Mouse (Mus musculus) right cerebral cortex, postnatal 4 days (tissue): ENCODE measurements at regions not wholly inside any gene's neighbourhood (a gene's known extent, or its start where the extent isn't known, plus 50 kb on each side); places are given as distances from the start of the nearest gene placed in this dataset.

Source experiments
- DNase-seq: peaks from one replicate; pipeline ENCODE4 v3.0.0-alpha.2; 2022

DNA sequence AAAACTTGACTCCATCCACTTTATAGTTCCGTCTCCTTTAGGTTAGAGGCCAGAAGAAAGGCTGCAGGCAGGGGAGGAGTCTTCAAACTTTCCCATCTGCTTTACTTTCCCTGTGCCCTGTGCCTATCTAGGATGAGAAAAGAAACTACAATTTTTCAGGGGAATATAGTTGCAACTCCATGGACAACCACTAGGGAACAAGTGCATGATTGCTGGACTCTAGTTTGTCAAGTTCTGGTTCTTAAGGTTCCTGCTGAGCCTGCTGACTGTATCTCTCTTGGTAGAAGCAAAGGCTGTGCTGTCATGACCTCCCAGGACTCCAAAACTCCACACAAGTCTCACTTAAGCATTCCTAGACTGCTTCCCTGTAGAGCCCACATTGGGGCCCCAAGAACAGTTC lies 157.0 kb upstream of the Kirrel3 start:
- no peak for DNase-seq

DNA sequence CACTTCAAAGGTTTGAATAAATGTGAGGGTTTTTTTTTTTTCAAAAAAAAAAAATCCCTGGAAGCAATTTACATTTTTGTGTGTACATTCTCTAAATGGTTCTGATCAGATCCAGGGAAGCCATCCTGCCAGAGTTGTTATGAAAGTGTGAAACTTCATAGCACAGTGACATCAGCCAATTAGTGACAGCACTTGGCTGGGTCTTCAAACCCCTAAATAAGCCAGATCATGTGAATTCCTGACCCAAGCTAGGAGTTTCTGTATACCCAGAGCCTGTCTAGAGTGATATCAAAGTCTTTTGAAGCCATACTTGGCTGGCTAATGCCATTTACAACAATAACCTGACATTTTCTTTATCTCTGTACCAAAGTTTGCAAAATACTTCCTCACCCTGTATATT lies 151.6 kb upstream of the Kirrel3 start:
- DNase-seq: no peak

DNA sequence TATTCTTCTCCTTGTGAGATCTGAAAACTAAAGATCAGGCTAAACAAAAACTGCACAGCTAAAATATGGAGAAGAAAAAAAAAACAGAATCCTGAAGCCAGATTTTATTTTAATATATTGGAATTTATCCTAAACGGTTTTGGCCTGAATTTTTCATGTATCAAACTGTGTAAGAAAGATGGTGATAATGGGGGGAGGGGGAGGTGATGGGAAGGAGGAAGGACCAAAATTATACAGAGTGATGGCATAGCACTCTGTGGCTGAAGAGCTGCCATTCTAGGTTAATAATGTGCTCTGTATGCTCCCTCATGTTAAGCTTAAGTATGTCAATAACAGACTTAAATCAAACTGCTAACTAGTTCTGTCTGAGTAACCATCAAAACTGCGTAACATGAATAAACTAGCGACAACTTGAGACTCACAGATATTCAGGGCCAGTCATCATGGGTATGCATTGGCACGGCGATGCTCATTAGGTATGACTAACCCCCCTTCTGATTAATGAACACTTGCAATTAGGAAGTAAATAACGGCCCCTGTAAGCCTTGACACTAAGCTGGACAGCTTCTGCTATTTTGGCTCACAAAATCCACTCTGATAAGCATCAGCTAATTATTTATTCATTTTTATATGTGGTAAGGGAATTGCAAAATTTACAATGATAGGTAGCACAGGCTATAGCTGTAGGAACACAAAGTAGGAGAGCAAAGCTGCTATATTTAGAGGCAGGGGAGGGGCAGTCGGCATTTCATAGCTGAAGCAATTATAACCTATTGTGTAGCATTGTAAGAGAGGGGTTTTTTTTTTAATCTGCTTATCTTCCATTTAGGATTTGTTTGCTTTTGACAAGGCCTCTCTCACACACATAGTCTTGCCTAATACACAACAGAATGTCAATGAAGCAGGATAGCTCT lies 150.9 kb upstream of the Kirrel3 start:
- DNase-seq: no peak

GRCm38 (mm10) chr9:34348442-34348841 lies 137.3 kb upstream of the Kirrel3 start:
- no peak for DNase-seq

DNA sequence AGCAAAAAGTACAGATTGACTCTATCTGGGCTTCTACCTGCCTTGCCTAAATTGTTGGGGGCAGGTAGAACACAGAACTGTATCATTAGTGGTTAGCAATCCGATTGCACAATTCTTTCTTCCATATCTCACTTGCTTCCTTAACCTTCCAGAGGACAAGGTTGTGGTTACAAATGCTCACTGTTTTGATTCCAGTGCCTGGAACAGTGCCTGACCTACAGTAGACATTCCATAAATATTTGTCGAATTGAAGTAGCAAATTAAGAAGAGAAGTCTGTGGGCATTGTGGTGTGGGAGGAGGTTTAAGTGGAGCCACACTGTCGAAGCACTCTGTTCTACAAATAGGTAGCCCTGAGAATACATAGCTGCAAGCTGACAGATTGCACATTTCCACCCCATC lies 135.7 kb upstream of the Kirrel3 start:
- no peak for DNase-seq

- DNase-seq: no peak
Observed at GRCm38 (mm10) chr9:34353744-34354143, 131.9 kb upstream of the Kirrel3 start.

DNA sequence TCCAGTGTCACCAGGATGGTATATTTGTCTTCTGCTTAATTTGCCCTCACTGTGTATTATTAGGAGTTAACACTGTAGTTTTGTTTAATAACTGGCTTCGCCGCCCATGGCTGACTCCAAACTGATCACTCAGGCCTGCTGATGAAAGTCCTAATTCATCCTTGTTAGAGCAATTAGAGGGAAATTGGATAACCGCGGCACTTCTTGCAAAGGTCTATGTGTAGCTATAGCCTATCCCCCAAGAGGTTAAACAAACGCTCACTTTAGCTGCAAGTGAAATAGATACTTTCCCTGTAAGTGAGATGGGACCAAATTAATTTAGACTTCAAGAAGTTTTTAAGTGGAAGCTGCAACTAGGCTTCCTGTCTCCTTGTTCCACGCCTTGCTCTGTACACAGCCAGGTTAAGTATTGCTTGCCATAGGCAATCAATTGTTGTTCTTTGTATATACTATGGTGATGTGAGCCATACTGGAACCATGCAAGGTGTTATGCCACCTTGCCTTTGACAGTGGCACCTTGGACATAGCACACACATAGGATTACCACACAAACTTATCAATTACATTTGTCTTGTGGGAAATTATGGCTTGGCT lies 130.9 kb upstream of the Kirrel3 start:
- DNase-seq: no peak

GRCm38 (mm10) chr9:34370686-34371398 lies 114.9 kb upstream of the Kirrel3 start:
- no peak for DNase-seq

DNA sequence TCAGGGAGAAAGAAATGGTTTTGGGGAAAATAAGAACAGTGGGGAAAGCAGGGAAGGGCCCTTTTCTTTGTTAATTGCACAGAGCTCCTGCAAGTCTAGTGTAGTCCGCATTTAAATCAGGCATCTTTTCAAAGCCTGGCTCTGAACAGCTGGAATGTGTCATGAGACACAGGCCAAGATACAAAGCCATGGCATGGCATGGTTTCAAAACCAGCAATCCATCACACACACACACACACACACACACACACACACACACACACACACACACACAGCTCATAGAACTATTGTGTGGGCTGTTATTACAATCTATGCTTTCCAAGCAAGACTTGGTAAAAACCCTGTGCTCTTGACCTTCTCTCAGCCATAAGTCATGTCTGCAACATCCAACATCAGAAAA lies 110.5 kb upstream of the Kirrel3 start:
- no peak for DNase-seq

- DNase-seq: no peak
Observed at GRCm38 (mm10) chr9:34380008-34380407, 105.7 kb upstream of the Kirrel3 start.

- no peak for DNase-seq
Observed at GRCm38 (mm10) chr9:34381601-34382000, 104.1 kb upstream of the Kirrel3 start.

DNA sequence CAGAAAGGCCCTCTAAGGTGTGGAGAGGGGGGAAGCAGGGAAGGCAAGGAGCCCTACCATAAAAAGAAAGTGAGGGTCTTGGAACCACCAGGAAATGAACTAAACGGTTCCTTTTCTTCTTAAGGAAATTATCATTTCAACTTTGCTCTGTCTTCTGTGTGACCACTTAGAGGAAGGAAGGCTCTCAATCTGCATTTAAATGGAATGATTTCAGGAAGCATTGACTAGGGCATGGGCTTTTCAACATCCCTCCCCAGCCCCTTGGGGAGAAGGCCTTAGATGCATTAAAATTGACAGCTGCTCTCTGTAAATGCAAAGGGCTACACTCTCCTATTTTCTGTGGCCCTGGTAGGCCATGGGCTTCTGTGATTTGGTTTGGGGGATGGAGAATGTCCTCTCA lies 103.5 kb upstream of the Kirrel3 start:
- no peak for DNase-seq

DNA sequence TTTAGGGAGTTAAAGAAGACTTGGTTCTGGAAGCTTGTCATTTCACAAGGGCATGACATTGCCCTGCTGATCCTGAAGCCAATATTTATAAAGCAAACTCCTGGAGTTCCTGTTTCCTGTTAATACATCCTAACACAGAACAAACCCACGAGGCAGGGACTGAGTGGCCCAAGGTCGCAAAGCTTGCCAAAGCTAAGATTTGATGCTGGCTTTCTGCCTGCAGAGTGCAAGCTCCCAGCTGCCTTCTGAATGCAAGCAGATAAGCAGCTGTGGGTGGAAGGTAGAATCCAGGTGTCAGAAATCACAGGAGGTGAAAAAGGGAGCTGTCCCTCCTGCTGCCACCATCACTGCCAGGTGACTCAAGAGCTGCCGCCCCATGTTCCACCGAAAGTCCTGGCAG lies 99.6 kb upstream of the Kirrel3 start:
- no peak for DNase-seq

DNA sequence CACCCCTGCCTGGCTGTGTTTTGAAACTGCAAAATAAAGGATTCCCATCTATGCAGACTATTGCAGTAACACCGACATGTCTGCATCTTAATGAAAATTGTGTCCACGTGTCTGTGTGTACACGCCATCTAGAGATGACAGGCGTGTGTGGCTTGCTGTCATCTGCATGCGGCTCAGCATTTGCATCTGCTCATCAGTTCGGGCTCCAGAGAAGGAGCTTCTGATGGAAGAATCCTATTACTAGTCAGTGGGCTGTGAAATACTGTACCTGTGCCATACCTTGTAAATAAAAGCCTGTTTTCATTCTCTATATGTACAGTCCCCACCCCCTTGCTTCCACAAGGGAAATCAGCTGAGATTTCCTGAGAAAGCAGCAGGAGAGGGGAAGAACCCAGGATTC lies 92.7 kb upstream of the Kirrel3 start:
- no peak for DNase-seq

DNA sequence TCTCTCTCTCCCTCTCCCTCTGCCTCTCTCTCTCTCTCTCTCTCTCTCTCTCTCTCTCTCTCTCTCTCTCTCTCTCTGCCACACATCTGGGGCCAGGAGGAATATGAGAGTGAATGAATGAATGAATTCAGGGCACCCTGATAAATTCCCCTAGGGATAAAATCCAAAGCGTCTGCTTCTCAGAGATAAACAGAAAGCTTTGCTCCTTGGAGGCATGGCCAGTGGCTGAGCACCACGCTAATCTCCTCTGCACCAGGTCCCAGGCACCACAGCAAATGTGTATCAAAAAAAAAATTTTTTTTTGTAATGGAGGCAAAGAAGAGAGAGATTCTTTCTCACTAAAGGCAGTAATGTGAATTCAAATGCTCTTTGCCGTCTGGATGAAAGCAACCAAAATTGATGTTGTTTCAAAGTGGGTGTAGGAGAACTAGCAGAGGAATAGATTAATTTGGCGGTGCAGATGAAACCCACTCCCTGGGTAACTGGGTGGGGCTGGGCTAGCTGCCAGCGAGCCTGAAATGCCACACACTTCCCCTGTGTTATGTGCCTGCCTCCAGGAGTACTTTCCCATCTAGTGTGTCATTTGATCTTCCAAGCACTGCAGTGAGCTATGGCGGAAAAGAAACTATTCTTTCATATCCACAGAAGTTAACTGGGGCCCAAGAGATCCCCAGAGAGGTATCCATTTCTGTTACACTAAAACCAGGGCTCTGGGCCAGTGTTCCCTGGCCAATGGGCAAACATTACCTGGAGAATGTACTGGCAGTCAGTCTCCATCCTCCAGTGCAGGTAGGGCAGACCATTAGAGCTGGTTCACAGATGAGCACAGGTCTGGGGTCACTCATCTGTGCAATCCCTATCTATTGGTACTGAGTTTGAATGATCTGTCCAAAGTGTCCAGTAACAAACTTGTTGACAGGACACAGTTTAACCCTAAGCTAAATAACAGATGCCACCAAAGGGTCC lies 89.6 kb upstream of the Kirrel3 start:
- DNase-seq: no peak

- no peak for DNase-seq
Observed at GRCm38 (mm10) chr9:34411699-34412098, 74.0 kb upstream of the Kirrel3 start.

DNA sequence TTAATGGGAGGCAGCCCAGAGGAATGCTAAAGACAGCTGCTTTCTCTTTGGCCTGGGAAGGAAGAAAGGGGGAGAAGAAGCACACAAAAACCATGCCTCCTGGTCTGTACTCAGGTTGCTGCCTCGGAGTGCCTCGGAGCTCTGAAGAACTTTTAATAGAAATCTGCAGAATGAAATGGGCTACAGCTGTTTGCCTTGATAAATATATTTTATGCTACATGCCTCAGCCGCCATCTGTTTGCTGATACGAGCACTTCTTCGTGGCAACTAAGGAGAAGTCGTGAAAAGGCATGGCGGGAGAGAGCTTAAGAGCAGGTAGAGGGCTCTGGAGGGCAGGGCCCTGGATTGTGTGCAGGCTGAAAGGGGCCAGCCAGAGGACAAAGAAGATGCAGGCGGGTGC lies 69.5 kb upstream of the Kirrel3 start:
- no peak for DNase-seq

GRCm38 (mm10) chr9:34418100-34418499 lies 67.6 kb upstream of the Kirrel3 start:
- no peak for DNase-seq

GRCm38 (mm10) chr9:34421956-34422355 lies 63.7 kb upstream of the Kirrel3 start:
- no peak for DNase-seq

GRCm38 (mm10) chr9:34423062-34423461 lies 62.6 kb upstream of the Kirrel3 start:
- DNase-seq: no peak

- DNase-seq: no peak
Observed at GRCm38 (mm10) chr9:34426589-34426988, 59.1 kb upstream of the Kirrel3 start.

DNA sequence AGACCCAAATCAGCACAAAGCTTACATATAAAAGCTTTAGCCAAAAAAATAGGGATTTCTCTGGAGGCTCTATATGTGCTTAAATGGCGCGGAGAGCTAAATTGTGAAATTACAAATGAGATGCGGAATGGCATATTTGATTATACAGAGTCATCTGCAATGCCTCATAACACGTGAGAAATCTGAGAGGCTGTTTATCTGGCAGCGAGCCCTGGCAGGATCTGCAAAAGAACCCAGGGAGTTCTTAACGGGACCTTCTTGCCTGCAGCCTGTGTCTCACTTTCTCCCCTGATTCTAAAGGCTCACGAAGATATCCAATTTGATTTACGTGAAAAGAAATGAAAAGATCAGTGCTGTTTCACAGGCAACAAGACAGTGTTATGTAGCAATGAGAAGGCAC lies 58.0 kb upstream of the Kirrel3 start:
- no peak for DNase-seq
